Mouse (Mus musculus): ENCODE measurements around the gene Ptpra. TPM values are rescaled to one million over a fixed set of nuclear protein-coding genes. Genes with fewer than 3 reads are reported as not detected.

The Ptpra gene
- total and polyA plus RNA-seq, 3 experiments, result 38.5 to 73.3 (median 40.4) TPM

DNA sequence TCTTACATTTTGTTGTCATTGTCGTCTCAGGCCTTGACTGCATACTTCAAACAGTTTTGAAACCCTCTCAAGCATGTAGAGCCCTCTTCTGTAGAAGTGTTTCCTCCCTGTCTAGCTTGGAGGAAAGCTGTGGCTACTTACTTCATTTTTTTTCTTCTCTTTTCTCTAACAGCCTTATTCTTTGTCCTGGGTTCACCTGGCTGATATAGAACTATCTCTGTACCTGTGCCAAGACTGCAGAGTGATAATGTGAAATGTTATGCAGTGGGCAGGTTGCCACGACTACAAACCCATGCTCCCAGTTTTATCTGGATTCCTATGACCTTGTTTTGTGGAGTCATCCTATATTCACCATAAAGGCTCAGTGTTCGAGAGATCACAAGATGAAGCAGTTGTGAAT lies 19.6 kb upstream of the Ptpra start:
- DNase-seq (ENCODE audit: extremely low read depth), result no peak
- Histone ChIP-seq H3K36me3 (replicated peaks in 1 of 2; ENCODE audit: control insufficient read depth in 1 of 2, insufficient read depth in 1 of 2, low read length in 1 of 2) (peaks cover 13 to 59% of the 10 kb centered on the region in 2 experiments), H3K27ac (ENCODE audit: insufficient read depth, low read depth) (no peak overlapping the region), H3K9ac (ENCODE audit: insufficient read depth, low read depth) (no peak overlapping the region), H3K4me2 (ENCODE audit: insufficient read depth, low read depth, poor library complexity, severe bottlenecking) (no peak overlapping the region), H3K4me3 (replicated peaks in 1 of 3; ENCODE audit: low read depth in 2 of 3, low read length in 2 of 3, poor library complexity in 1 of 3) (no peak overlapping the region), H3K27me3 (replicated peaks) (no peaks in the 10 kb centered on the region), H3K4me1 (ENCODE audit: control insufficient read depth in 1 of 2, insufficient read depth in 2 of 2) (peaks cover 2 to 77% of the 10 kb centered on the region in 2 experiments; a peak in 3 of 4 replicates), H3K79me2 (replicated peaks; ENCODE audit: control insufficient read depth, extremely low read depth, insufficient read depth, poor library complexity, severe bottlenecking) (peaks cover 80% of the 10 kb centered on the region), H3K9me3 (replicated peaks; ENCODE audit: low read length) (no peaks in the 10 kb centered on the region)
- dilution Hi-C loops (cut with MboI; ENCODE audit: extremely low pct_ligation_motif_present, extremely low pct_unique_long_range_greater_than_20kb, low sequenced_read_pairs) (no loop called here), in situ Hi-C loops (cut with MboI; ENCODE audit: low pct_ligation_motif_present, low pct_unique_long_range_greater_than_20kb, low sequenced_read_pairs) (no loop called here)
- no peak for TF ChIP-seq RAD21 (IDR thresholded peaks at IDR 0.05; ENCODE audit: low read depth, low read length)

- peaks cover 17 to 67% of the 10 kb centered on the region in 2 experiments for H3K36me3 ChIP-seq (replicated peaks in 1 of 2; ENCODE audit: control insufficient read depth in 1 of 2, insufficient read depth in 1 of 2, low read length in 1 of 2)
- H3K9ac ChIP-seq (ENCODE audit: insufficient read depth, low read depth), result no peak overlapping the region
- dilution Hi-C loops (cut with MboI; ENCODE audit: extremely low pct_ligation_motif_present, extremely low pct_unique_long_range_greater_than_20kb, low sequenced_read_pairs) (no loop called here), in situ Hi-C loops (cut with MboI; ENCODE audit: low pct_ligation_motif_present, low pct_unique_long_range_greater_than_20kb, low sequenced_read_pairs) (no loop called here)
- no peaks in the 10 kb centered on the region for H3K9me3 ChIP-seq (replicated peaks; ENCODE audit: low read length)
- H3K4me3 ChIP-seq (replicated peaks in 1 of 3; ENCODE audit: low read depth in 2 of 3, low read length in 2 of 3, poor library complexity in 1 of 3), result no peak overlapping the region
- H3K27ac ChIP-seq (ENCODE audit: insufficient read depth, low read depth), result no peak overlapping the region
- H3K4me2 ChIP-seq (ENCODE audit: insufficient read depth, low read depth, poor library complexity, severe bottlenecking), result no peak overlapping the region
- no peak for TF ChIP-seq JUND (conservative IDR thresholded peaks at IDR 0.05; ENCODE audit: low read depth, low read length)
- no peak for TF ChIP-seq RAD21 (IDR thresholded peaks at IDR 0.05; ENCODE audit: low read depth, low read length)
- TF ChIP-seq TBP (conservative IDR thresholded peaks at IDR 0.05; ENCODE audit: low read depth, low read length), result no peak
- TF ChIP-seq ZMIZ1 (IDR thresholded peaks at IDR 0.05; ENCODE audit: low read depth, low read length), result no peak
- no peak for TF ChIP-seq MAZ (IDR thresholded peaks at IDR 0.05; ENCODE audit: low read depth, low read length)
- TF ChIP-seq USF1 (IDR thresholded peaks at IDR 0.05; ENCODE audit: low read depth, low read length), result no peak
- TF ChIP-seq GABPA (IDR thresholded peaks at IDR 0.05; ENCODE audit: insufficient replicate concordance, low read depth, low read length), result no peak
- TF ChIP-seq E2F4 (IDR thresholded peaks at IDR 0.05; ENCODE audit: insufficient replicate concordance, low read depth, low read length), result no peak
- TF ChIP-seq NELFE (IDR thresholded peaks at IDR 0.05; ENCODE audit: low read depth, low read length), result no peak
- no peak for TF ChIP-seq USF2 (conservative IDR thresholded peaks at IDR 0.05; ENCODE audit: low read depth, low read length)
- no peak for TF ChIP-seq MAX (IDR thresholded peaks at IDR 0.05; ENCODE audit: low read length)
- TF ChIP-seq CTCF (conservative IDR thresholded peaks at IDR 0.05 in 1 of 2, IDR thresholded peaks at IDR 0.05 in 1 of 2; ENCODE audit: low read depth in 2 of 2, low read length in 2 of 2), result no peak
- no peak for TF ChIP-seq NRF1 (IDR thresholded peaks at IDR 0.05; ENCODE audit: low read depth, low read length)
- no peak for TF ChIP-seq CHD1 (IDR thresholded peaks at IDR 0.05; ENCODE audit: low read depth, low read length)
- no peak for TF ChIP-seq SIN3A (IDR thresholded peaks at IDR 0.05; ENCODE audit: low read length)
- TF ChIP-seq KAT2A (IDR thresholded peaks at IDR 0.05; ENCODE audit: insufficient replicate concordance, low read length), result no peak
- no peak for TF ChIP-seq TCF12 (IDR thresholded peaks at IDR 0.05; ENCODE audit: low read depth, low read length)
- no peak for TF ChIP-seq SMC3 (IDR thresholded peaks at IDR 0.05; ENCODE audit: low read depth, low read length)
- H3K79me2 ChIP-seq (replicated peaks; ENCODE audit: control insufficient read depth, extremely low read depth, insufficient read depth, poor library complexity, severe bottlenecking), result peaks cover 74% of the 10 kb centered on the region
- peaks cover 2 to 64% of the 10 kb centered on the region in 2 experiments; a peak in 3 of 4 replicates for H3K4me1 ChIP-seq (ENCODE audit: control insufficient read depth in 1 of 2, insufficient read depth in 2 of 2)
- no peak for DNase-seq (ENCODE audit: extremely low read depth)
- H3K27me3 ChIP-seq (replicated peaks), result no peaks in the 10 kb centered on the region
Measured at GRCm38 (mm10) chr2:130432157-130432556, 17.9 kb upstream of the Ptpra start.

Data from CH12.LX (cell line).